Mouse (Mus musculus) MEL (cell line): ENCODE measurements around the gene Nfia. TPM values are rescaled to one million over a fixed set of nuclear protein-coding genes. Genes with fewer than 3 reads are reported as not detected.

Experiments
- DNase-seq: peaks from one replicate; pipeline ENCODE4 v3.0.0; 2011; ENCODE audit warnings: low read depth, low spot score
- H3K27ac ChIP-seq: 2 replicates; pipeline ENCODE4 v1.5.1; 2012; ENCODE audit warnings: low read depth, mild to moderate bottlenecking, control low read depth, low read length, moderate library complexity; ENCODE audit not compliant: control insufficient read depth
- H3K27me3 ChIP-seq, 2 experiments: fragments of 150-350 bp in 1 of 2; sonication (generic) in 1 of 2; 2 replicates each; pipeline ENCODE4 v1.6.1; 2012; ENCODE audit warnings: low read length in 2 of 2, mild to moderate bottlenecking in 2 of 2, improper control_type of control experiment in 1 of 2, moderate library complexity in 1 of 2; ENCODE audit not compliant: insufficient read depth in 2 of 2, control insufficient read depth in 1 of 2
- H3K36me3 ChIP-seq, 2 experiments: 2 replicates each; pipeline ENCODE4 v1.6.1; 2012 to 2014; ENCODE audit warnings: low read length in 2 of 2, improper control_type of control experiment in 1 of 2, inconsistent platforms in 1 of 2, mild to moderate bottlenecking in 1 of 2; ENCODE audit not compliant: insufficient read depth in 2 of 2, control insufficient read depth in 1 of 2
- H3K4me1 ChIP-seq, 2 experiments: fragments of 150-350 bp in 1 of 2; sonication (generic) in 1 of 2; 2 replicates each; pipeline ENCODE4 v1.6.1; 2012; ENCODE audit warnings: low read length in 2 of 2, improper control_type of control experiment in 1 of 2, mild to moderate bottlenecking in 1 of 2; ENCODE audit not compliant: insufficient read depth in 2 of 2, control insufficient read depth in 1 of 2
- H3K4me3 ChIP-seq, 2 experiments: fragments of 150-350 bp in 1 of 2; sonication (generic) in 1 of 2; 2 replicates each; pipeline ENCODE4 v1.5.1; 2012; ENCODE audit warnings: low read depth in 2 of 2, low read length in 2 of 2, mild to moderate bottlenecking in 2 of 2, moderate library complexity in 2 of 2, control low read depth in 1 of 2, improper control_type of control experiment in 1 of 2; ENCODE audit not compliant: control insufficient read depth in 1 of 2, insufficient read depth in 1 of 2
- H3K79me2 ChIP-seq: 2 replicates; pipeline ENCODE4 v1.6.1; 2012; ENCODE audit warnings: mild to moderate bottlenecking, low read length, moderate library complexity; ENCODE audit not compliant: control insufficient read depth, poor library complexity, insufficient read depth
- H3K9ac ChIP-seq: 2 replicates; pipeline ENCODE4 v1.6.1; 2012; ENCODE audit warnings: low read depth, mild to moderate bottlenecking, control low read depth, low read length, moderate library complexity; ENCODE audit not compliant: control insufficient read depth, poor library complexity, severe bottlenecking
- H3K9me3 ChIP-seq: fragments of 150-350 bp; sonication (generic); replicated peaks from 2 replicates; pipeline ENCODE4 v1.6.1; 2012; ENCODE audit warnings: mild to moderate bottlenecking, low read length, improper control_type of control experiment, moderate library complexity; ENCODE audit not compliant: insufficient read depth
- BHLHE40 ChIP-seq: IDR thresholded peaks from 2 replicates; pipeline ENCODE4 v1.6.1; 2012; ENCODE audit warnings: low read depth, mild to moderate bottlenecking, inconsistent platforms, low read length, improper control_type of control experiment, borderline replicate concordance
- CHD1 ChIP-seq: IDR thresholded peaks from 2 replicates; pipeline ENCODE4 v1.6.1; 2012; ENCODE audit warnings: low read depth, mild to moderate bottlenecking, inconsistent platforms, low read length, improper control_type of control experiment
- CHD2 ChIP-seq: IDR thresholded peaks from 2 replicates; pipeline ENCODE4 v1.6.1; 2011; ENCODE audit warnings: low read length, improper control_type of control experiment
- CTCF ChIP-seq, 3 experiments: IDR thresholded peaks in 2 of 3; conservative IDR thresholded peaks in 1 of 3; 2 replicates each; pipeline ENCODE4 v1.5.1; 2011 to 2012; ENCODE audit warnings: low read length in 3 of 3, low read depth in 2 of 3, mild to moderate bottlenecking in 2 of 3, improper control_type of control experiment in 1 of 3, inconsistent platforms in 1 of 3, mixed read lengths in 1 of 3, moderate library complexity in 1 of 3; ENCODE audit not compliant: control insufficient read depth in 1 of 3, insufficient read depth in 1 of 3, poor library complexity in 1 of 3, severe bottlenecking in 1 of 3
- E2F4 ChIP-seq: IDR thresholded peaks from 2 replicates; pipeline ENCODE4 v1.6.1; 2011; ENCODE audit warnings: low read depth, low read length, improper control_type of control experiment, borderline replicate concordance
- EP300 ChIP-seq, 2 experiments: IDR thresholded peaks; 2 replicates each; pipeline ENCODE4 v1.6.1; 2011; ENCODE audit warnings: improper control_type of control experiment in 2 of 2, low read length in 2 of 2, low read depth in 1 of 2, mild to moderate bottlenecking in 1 of 2
- ETS1 ChIP-seq: IDR thresholded peaks from 2 replicates; pipeline ENCODE4 v1.6.1; 2012; ENCODE audit warnings: low read depth, mild to moderate bottlenecking, inconsistent platforms, low read length, improper control_type of control experiment, moderate library complexity
- GABPA ChIP-seq: IDR thresholded peaks from 2 replicates; pipeline ENCODE4 v1.6.1; 2012; ENCODE audit warnings: low read depth, mild to moderate bottlenecking, inconsistent platforms, low read length, improper control_type of control experiment, moderate library complexity
- GATA1 ChIP-seq: IDR thresholded peaks from 2 replicates; pipeline ENCODE4 v1.6.1; 2011; ENCODE audit warnings: low read depth, low read length, improper control_type of control experiment
- HCFC1 ChIP-seq: IDR thresholded peaks from 2 replicates; pipeline ENCODE4 v1.6.1; 2012; ENCODE audit warnings: low read depth, mild to moderate bottlenecking, inconsistent platforms, low read length, improper control_type of control experiment, moderate library complexity
- MAFK ChIP-seq: IDR thresholded peaks from 2 replicates; pipeline ENCODE4 v1.6.1; 2011; ENCODE audit warnings: low read depth, mild to moderate bottlenecking, low read length, improper control_type of control experiment, borderline replicate concordance
- MAX ChIP-seq: IDR thresholded peaks from 2 replicates; pipeline ENCODE4 v1.6.1; 2011; ENCODE audit warnings: low read length, improper control_type of control experiment
- MAZ ChIP-seq: IDR thresholded peaks from 2 replicates; pipeline ENCODE4 v1.6.1; 2012; ENCODE audit warnings: low read depth, mild to moderate bottlenecking, inconsistent platforms, low read length, improper control_type of control experiment
- MEF2A ChIP-seq: IDR thresholded peaks from 2 replicates; pipeline ENCODE4 v1.6.1; 2014; ENCODE audit warnings: low read depth, mild to moderate bottlenecking, inconsistent platforms, low read length, improper control_type of control experiment; ENCODE audit not compliant: poor library complexity, insufficient replicate concordance, severe bottlenecking; ENCODE audit errors: extremely low read depth
- MYC ChIP-seq: IDR thresholded peaks from 2 replicates; pipeline ENCODE4 v1.6.1; 2011; ENCODE audit warnings: low read depth, mild to moderate bottlenecking, low read length, improper control_type of control experiment, moderate library complexity
- NELFE ChIP-seq: IDR thresholded peaks from 2 replicates; pipeline ENCODE4 v1.6.1; 2011; ENCODE audit warnings: low read depth, low read length, improper control_type of control experiment
- RAD21 ChIP-seq: IDR thresholded peaks from 2 replicates; pipeline ENCODE4 v1.6.1; 2011; ENCODE audit warnings: mild to moderate bottlenecking, low read depth, low read length, improper control_type of control experiment
- RCOR1 ChIP-seq: IDR thresholded peaks from 2 replicates; pipeline ENCODE4 v1.6.1; 2012; ENCODE audit warnings: low read depth, mild to moderate bottlenecking, inconsistent platforms, low read length, improper control_type of control experiment
- SIN3A ChIP-seq: IDR thresholded peaks from 2 replicates; pipeline ENCODE4 v1.6.1; 2012; ENCODE audit warnings: low read length, improper control_type of control experiment, inconsistent platforms
- SMC3 ChIP-seq: IDR thresholded peaks from 2 replicates; pipeline ENCODE4 v1.6.1; 2011; ENCODE audit warnings: low read depth, low read length, improper control_type of control experiment
- TAL1 ChIP-seq: IDR thresholded peaks from 2 replicates; pipeline ENCODE4 v1.6.1; 2012; ENCODE audit warnings: mild to moderate bottlenecking, inconsistent platforms, low read length, moderate library complexity, mixed read lengths
- TCF12 ChIP-seq: IDR thresholded peaks from 2 replicates; pipeline ENCODE4 v1.6.1; 2014; ENCODE audit warnings: low read depth, mild to moderate bottlenecking, inconsistent platforms, low read length, improper control_type of control experiment, moderate library complexity
- UBTF ChIP-seq: IDR thresholded peaks from 2 replicates; pipeline ENCODE4 v1.6.1; 2012; ENCODE audit warnings: low read depth, mild to moderate bottlenecking, inconsistent platforms, low read length, improper control_type of control experiment, moderate library complexity, borderline replicate concordance; ENCODE audit not compliant: insufficient read depth
- USF1 ChIP-seq: IDR thresholded peaks from 2 replicates; pipeline ENCODE4 v1.6.1; 2014; ENCODE audit warnings: low read depth, mild to moderate bottlenecking, inconsistent platforms, low read length, improper control_type of control experiment, moderate library complexity
- USF2 ChIP-seq, 2 experiments: IDR thresholded peaks; 2 replicates each; pipeline ENCODE4 v1.6.1; 2011 to 2012; ENCODE audit warnings: improper control_type of control experiment in 2 of 2, low read length in 2 of 2, borderline replicate concordance in 1 of 2, inconsistent platforms in 1 of 2, low read depth in 1 of 2, mild to moderate bottlenecking in 1 of 2; ENCODE audit not compliant: insufficient read depth in 1 of 2
- ZC3H11A ChIP-seq: IDR thresholded peaks from 2 replicates; pipeline ENCODE4 v1.6.1; 2012; ENCODE audit warnings: low read depth, mild to moderate bottlenecking, inconsistent platforms, low read length, improper control_type of control experiment
- ZKSCAN1 ChIP-seq: IDR thresholded peaks from 2 replicates; pipeline ENCODE4 v1.6.1; 2012; ENCODE audit warnings: low read depth, mild to moderate bottlenecking, inconsistent platforms, low read length, improper control_type of control experiment, moderate library complexity
- ZMIZ1 ChIP-seq: IDR thresholded peaks from 2 replicates; pipeline ENCODE4 v1.6.1; 2012; ENCODE audit warnings: low read depth, mild to moderate bottlenecking, inconsistent platforms, low read length, improper control_type of control experiment, moderate library complexity
- ZNF384 ChIP-seq: IDR thresholded peaks from 2 replicates; pipeline ENCODE4 v1.6.1; 2012; ENCODE audit warnings: low read depth, mild to moderate bottlenecking, inconsistent platforms, low read length, improper control_type of control experiment
- polyA plus RNA-seq, 2 experiments: library from polyadenylated mRNA; stranded (reverse) in 1 of 2; unstranded in 1 of 2; fragments of >175 nt in 1 of 2; fragments of >200 nt in 1 of 2; gene quantifications; 2 replicates each; pipeline versions ENCODE4 v1.2.1 to v1.2.4; 2012; ENCODE audit warnings: low replicate concordance in 2 of 2, low read depth in 1 of 2; ENCODE audit not compliant: insufficient read length in 2 of 2, insufficient read depth in 1 of 2, missing spikeins in 1 of 2
- total RNA-seq: library from RNA; depleted of rRNA; stranded (reverse); fragments of 300-350 nt; gene quantifications from 2 replicates; pipeline ENCODE4 v1.2.3, GENCODE M21; 2012

Nfia gene
- total and polyA plus RNA-seq, 3 experiments, result 10.2 to 20.5 (median 13.4) TPM

DNA sequence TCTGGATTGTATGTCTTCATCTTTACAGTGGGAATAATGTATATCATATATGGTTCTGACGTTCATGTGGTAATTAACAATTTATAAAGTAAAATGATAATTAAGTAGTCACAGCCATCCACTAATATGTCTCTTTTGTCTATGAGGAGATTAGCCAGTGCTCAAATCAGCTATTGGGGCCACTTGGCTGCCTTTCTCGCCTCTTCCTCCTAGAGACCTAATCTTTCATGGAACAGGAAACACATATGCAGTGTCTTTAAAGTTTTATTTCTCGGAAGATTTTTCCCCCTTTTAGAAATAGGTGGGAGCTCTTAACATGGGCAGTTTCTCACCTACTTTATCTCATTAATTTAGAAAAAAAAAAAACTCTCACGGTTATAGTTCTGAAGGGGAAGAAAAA lies 22.1 kb upstream of the Nfia start:
- Histone ChIP-seq H3K9me3 (no peaks in the 10 kb centered on the region), H3K27ac (peak overlapping the region; percentile 89)

DNA sequence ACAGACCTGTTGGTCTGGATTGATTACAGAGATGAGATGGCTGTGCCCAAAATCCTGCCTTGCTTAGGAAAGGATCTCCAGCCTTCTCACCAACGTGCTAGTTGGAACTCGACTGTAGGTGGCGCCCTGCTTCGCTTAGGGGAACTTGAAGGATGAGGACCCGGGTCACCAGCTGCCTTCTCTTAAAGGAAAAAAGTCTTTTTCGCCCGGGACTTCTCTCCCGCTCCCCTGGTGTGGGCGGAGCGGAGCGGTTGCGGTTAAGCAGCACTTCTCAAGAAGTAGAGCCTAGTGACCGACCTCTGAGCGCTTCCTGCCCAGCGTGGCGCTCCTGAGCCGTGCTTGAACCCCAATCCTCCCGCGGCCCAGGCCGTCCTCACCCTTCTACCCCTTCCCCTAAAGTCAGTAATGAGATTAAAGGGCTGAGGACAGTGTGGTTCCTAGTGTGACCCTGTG lies 21.5 kb upstream of the Nfia start:
- H3K27ac ChIP-seq, result peak overlapping the region; percentile 89
- H3K9me3 ChIP-seq, result no peaks in the 10 kb centered on the region
- peaks cover 0 to 24% of the 10 kb centered on the region in 2 experiments; a peak in 2 of 4 replicates for H3K36me3 ChIP-seq
- H3K4me1 ChIP-seq, result peaks cover 7 to 26% of the 10 kb centered on the region in 2 experiments
- DNase-seq, result peak; percentile 98
- peak overlapping the region; percentile 91 for H3K9ac ChIP-seq
- H3K27me3 ChIP-seq, result no peaks in the 10 kb centered on the region
- peaks cover 10% of the 10 kb centered on the region; the same call in 1 of the 2 replicates for H3K79me2 ChIP-seq
- peak overlapping the region; percentile 67 to 89 for H3K4me3 ChIP-seq
- TF ChIP-seq MAFK, result no peak
- TF ChIP-seq MEF2A, result no peak
- TF ChIP-seq ZNF384, result 0 out of 2 replicates have a peak, but pooled peaks have one; percentile 54
- TF ChIP-seq ZKSCAN1, result no peak
- TF ChIP-seq USF2 (IDR thresholded peaks at IDR 0.05; ENCODE audit: borderline replicate concordance in 1 of 2, insufficient read depth in 1 of 2, low read depth in 1 of 2, low read length in 2 of 2), result no peak
- no peak for TF ChIP-seq CHD2
- no peak for TF ChIP-seq CHD1
- peak; percentile 87 for TF ChIP-seq ZC3H11A
- TF ChIP-seq UBTF, result 0 out of 2 replicates have a peak, but pooled peaks have one; percentile 71
- TF ChIP-seq SMC3, result peak; percentile 91
- peak; percentile 85 for TF ChIP-seq RAD21
- no peak for TF ChIP-seq GABPA
- TF ChIP-seq HCFC1, result peak; percentile 46
- peak; percentile 64; the same call in 1 of the 2 replicates for TF ChIP-seq TCF12
- TF ChIP-seq NELFE, result peak; percentile 66
- TF ChIP-seq CTCF (IDR thresholded peaks at IDR 0.05 in 2 of 3, conservative IDR thresholded peaks at IDR 0.05 in 1 of 3; ENCODE audit: control insufficient read depth in 1 of 3, insufficient read depth in 1 of 3, low read depth in 2 of 3, low read length in 3 of 3, poor library complexity in 1 of 3, severe bottlenecking in 1 of 3), result peak; percentile 77 to 89 (median 84)
- peak; percentile 90 for TF ChIP-seq SIN3A
- peak; percentile 64 for TF ChIP-seq ETS1
- TF ChIP-seq ZMIZ1, result 0 out of 2 replicates have a peak, but pooled peaks have one; percentile 21
- no peak for TF ChIP-seq E2F4
- TF ChIP-seq TAL1, result no peak
- no peak for TF ChIP-seq GATA1
- no peak for TF ChIP-seq MAZ
- TF ChIP-seq MAX, result no peak; the same call in 1 of the 2 replicates
- TF ChIP-seq MYC, result peak; percentile 85; the same call in 1 of the 2 replicates
- TF ChIP-seq EP300 (IDR thresholded peaks at IDR 0.05; ENCODE audit: low read depth in 1 of 2, low read length in 2 of 2), result peak in 1 of 2 experiments; percentile 66; a peak in 3 of 4 replicates
- TF ChIP-seq BHLHE40, result 0 out of 2 replicates have a peak, but pooled peaks have one; percentile 20
- TF ChIP-seq USF1, result no peak

More for the DNA sequence above, 22.1 kb upstream of the Nfia start:
- DNase-seq, result peak; percentile 60
- Histone ChIP-seq H3K36me3 (peaks cover 0 to 20% of the 10 kb centered on the region in 2 experiments; a peak in 2 of 4 replicates), H3K79me2 (peaks cover 10% of the 10 kb centered on the region; the same call in 1 of the 2 replicates), H3K4me1 (peaks cover 7 to 27% of the 10 kb centered on the region in 2 experiments), H3K4me3 (peak overlapping the region; percentile 36 to 89), H3K9ac (peak overlapping the region; percentile 74), H3K27me3 (no peaks in the 10 kb centered on the region)
- TF ChIP-seq RCOR1 (0 out of 2 replicates have a peak, but pooled peaks have one; percentile 49), GABPA (no peak), ZNF384 (0 out of 2 replicates have a peak, but pooled peaks have one; percentile 35), GATA1 (peak; percentile 22; the same call in 1 of the 2 replicates), MAX (no peak)
